Mouse (Mus musculus) ES-Bruce4 (cell line): ENCODE data around the gene Myl3.

Source experiments
- CTCF ChIP-seq: IDR thresholded peaks from one replicate; pipeline ENCODE4 v1.8.1; 2011; ENCODE audit warnings: low read depth, low read length
- POLR2A ChIP-seq: IDR thresholded peaks from one replicate; pipeline ENCODE4 v1.8.1; 2011; ENCODE audit warnings: low read length; ENCODE audit not compliant: insufficient read depth

DNA sequence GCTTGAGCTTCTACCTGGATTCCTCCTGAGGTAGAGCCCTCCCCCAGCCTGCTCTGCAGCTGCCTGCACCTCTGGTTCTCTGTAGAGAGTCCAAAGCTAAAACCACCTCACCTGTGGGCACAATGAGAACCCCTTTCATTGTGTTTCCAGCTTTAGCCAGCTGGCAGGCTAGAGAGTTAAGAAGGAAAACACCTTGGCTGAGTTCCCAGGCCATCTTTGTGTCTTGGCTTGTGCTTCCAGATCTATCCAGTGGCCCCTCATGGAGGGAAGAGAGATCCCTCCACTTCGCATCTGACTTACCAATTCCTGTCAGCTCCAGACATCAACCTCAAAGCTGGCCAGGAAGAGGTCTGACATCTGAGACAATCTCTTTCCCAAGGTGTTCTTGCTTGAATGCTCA lies 36.4 kb downstream of the Myl3 start:
- no peak for TF ChIP-seq CTCF
- TF ChIP-seq POLR2A = no peak
